Mouse (Mus musculus) left cerebral cortex, postnatal 14 days (tissue): Measurements from ENCODE around the gene Olfr987. TPM values are rescaled to one million over a fixed set of nuclear protein-coding genes. Genes with fewer than 3 reads are reported as not detected.
"Not testable (repeated sequence)": the region's sequence is repeated elsewhere in the genome, so short reads cannot be mapped to it uniquely, and the experiment has no call there.

Source experiments
- DNase-seq, 2 experiments: peaks; one replicate each; pipeline ENCODE4 v3.0.0; 2021 to 2022; ENCODE audit warnings: low spot score in 2 of 2, mixed read lengths in 1 of 2
- intact Hi-C: fragments of 180-260 bp; cut with DNase I; formaldehyde crosslinking; loops from one replicate; pipeline ENCODE4 v1.15.1; 2025
- long read RNA-seq, 2 experiments: library from polyadenylated mRNA; stranded (forward); transcript quantifications; one replicate each; pipeline ENCODE4 v2.0.0; 2021
- total RNA-seq, 2 experiments: library from RNA; stranded (reverse); gene quantifications; 2 replicates each; pipeline ENCODE4 v1.2.3; 2021

Olfr987 gene
- not detected for total RNA-seq
- long read RNA-seq, experiment 1 = 0 reads
- long read RNA-seq, experiment 2 = 0 reads

DNA sequence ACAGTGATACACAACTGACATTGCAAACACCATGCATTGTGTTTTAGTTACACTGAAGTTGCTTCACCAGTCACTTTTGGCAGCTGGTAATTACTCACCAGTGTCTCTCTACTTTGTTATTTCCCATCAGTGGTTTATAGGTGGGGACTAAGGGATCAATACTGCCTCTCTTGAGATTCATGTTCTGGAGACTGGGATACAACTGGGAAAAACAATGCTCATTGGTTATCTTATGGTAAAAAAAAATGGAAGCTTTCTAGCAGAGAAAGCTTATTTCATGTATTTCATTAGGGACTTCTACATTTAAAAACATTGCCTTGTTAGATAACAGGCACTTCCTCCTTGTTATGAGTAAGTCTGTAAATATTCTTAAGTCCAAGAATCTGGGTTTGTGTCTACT lies at the start of gene Olfr987:
TSS of gene Olfr987 (minus strand) at position 101 of the 400 bp plus-strand sequence.
- intact Hi-C loops, DNase-seq: not testable (repeated sequence)

- DNase-seq, intact Hi-C loops: not testable (repeated sequence)
These were observed 24.0 kb upstream of the Olfr987 start, which contains the start of gene Olfr988 for GRCm38 (mm10) chr2:85363127-85363526. Gene Olfr988 (minus strand): TSS chr2:85363227.

- no peak for DNase-seq
These were observed 857 bp upstream of the Olfr987 start for GRCm38 (mm10) chr2:85339972-85340371.

DNA sequence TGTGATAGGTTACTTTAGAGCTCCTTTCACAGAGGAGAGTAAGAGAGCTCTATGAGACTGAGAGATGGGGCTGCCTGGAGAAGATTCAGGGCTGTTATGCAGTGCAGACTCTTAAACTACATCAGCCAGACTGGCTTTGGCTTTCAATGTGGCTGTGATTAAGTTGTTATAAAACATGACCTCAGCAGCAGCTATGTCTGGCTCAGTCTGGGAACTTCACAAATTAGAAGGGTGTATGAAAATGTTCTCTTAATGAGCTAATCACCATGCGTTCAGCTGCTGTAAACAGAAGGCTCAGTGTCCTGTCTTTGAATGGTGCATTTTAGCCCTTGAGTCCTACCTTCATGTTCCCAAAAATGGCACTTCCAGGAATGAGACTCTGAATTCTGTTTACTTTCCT lies 20.0 kb downstream of the Olfr987 start:
- peak in 1 of 2 experiments; percentile 6 for DNase-seq
- intact Hi-C loops = no loop called here

More at GRCm38 (mm10) chr2:85339972-85340371, 857 bp upstream of the Olfr987 start:
- intact Hi-C loops = no loop called here

DNA sequence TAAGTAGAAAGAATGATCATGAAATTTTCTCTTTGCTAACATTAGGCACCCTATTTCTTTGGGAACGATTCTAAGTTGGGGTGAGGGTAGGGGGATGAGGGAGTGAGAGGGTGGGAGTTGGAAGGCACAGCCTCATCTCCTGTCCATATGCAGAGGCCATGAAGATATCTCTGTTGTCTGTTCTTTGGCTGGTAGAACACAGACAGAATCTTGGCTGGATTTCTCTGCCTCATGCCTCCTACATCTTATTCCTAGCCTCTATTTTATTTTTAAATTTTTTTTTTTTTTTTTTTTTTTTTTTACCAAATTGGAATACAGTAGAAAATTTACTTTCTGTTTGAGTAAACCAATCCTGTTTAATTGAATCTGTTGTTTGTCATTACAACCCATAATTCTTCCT lies 53.7 kb downstream of the Olfr987 start:
- DNase-seq = no peak
- intact Hi-C loops = loop anchor here (10.0 kb wide), 1 partner anchor 139 kb away; no protein-coding TSS in a partner anchor

DNA sequence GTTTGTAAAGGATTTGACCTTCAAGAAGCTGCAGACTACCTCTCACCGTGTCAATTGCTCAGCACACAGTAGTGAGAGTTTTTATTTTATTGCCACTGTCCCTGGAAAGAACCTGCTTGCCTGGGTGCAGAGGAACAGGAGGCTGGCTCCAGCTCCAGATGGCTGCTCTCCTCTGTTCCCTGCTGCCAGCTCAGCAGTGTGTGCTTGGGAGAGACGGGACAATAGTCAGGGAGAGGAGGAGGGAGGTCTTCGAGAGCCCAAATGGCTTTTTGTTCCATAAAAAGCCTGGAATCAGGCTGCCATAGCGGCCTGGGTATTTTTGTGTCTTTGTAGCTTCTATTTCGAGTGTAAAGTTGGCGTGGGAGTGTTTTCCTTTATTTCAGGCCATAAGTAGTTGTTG lies 54.5 kb downstream of the Olfr987 start:
- intact Hi-C loops = loop anchor here (10.0 kb wide), 1 partner anchor 140 kb away; no protein-coding TSS in a partner anchor

DNA sequence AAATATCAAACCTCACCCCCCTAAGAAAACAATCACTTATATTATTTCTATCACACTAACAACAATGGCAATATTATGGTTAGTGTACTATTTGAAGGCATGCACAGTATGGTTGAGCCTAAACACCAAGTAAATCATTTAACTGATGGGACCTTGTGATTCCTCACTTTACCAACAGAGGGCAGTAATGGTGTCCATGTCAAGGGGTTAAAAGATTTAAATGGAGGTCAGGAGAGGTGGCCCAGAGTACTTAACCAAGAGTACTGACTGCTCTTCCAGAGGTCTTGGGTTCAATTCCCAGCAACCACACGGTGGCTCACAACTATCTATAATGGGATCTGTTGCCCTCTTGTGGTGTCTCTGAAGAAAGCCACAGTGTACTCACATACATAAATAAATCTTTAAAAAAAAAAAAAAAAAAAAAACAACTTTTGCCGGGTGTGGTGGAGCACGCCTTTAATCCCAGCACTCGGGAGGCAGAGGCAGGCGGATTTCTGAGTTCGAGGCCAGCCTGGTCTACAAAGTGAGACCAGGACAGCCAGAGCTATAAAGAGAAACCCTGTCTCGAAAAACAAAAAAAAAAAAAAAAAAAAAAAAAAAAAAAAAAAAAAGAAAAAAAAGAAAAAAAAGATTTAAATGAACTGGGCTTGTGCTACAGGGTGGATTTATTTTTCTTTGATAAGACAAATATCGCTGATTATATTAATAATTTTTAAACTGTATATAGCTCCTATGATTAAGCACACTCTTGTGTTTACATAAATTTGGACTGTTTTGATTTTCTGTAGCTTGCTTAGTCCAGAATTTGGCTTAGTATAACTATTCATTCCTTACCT lies 55.3 kb downstream of the Olfr987 start:
- intact Hi-C loops = loop anchor here (10.0 kb wide), 1 partner anchor 141 kb away; no protein-coding TSS in a partner anchor

More for the DNA sequence above, 54.5 kb downstream of the Olfr987 start:
- peak; percentile 72 to 83 for DNase-seq

DNA sequence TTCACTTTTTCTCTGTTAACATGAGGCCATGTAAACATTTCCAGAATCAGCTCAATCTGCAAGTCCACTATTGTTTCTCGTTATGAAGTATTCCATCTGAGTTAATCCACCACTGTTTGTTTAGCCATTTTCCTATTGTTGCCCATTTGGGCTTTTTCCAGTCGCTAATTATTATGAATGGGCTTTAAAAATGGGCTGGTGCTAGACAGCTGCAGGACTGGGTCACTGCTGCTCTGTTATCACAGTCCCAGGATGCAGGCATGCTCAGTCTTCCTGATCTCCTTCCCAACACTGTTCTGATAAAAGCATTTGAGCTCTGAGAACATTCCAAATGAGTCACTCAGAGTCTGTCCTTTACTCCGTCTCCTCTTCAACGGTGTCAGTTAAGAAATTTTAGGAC lies 58.1 kb downstream of the Olfr987 start:
- no peak for DNase-seq
- intact Hi-C loops = loop anchor here (10.0 kb wide), 1 partner anchor 144 kb away; no protein-coding TSS in a partner anchor

More for the DNA sequence above, 55.3 kb downstream of the Olfr987 start:
- DNase-seq = no peak

Other genes starting within 250 kb of the Olfr987 start
- 10 to 100 TPM; 10.5 to 12.5 TPM for gene Aplnr, start 203.1 kb downstream of the Olfr987 start, total RNA-seq
- 10 to 100 TPM; 35.6 to 44.1 TPM for gene Lrrc55, start 142.1 kb downstream of the Olfr987 start, total RNA-seq
- not detected for gene Olfr988, start 23.9 kb upstream of the Olfr987 start, total RNA-seq
- not detected for gene Olfr992, start 70.2 kb upstream of the Olfr987 start, total RNA-seq
- gene Olfr993, start 75.6 kb upstream of the Olfr987 start, total RNA-seq = not detected
- gene Olfr994, start 97.1 kb upstream of the Olfr987 start, total RNA-seq = not detected
- gene Olfr995, start 104.3 kb upstream of the Olfr987 start, total RNA-seq = not detected
- gene 4833423E24Rik, start 179.7 kb upstream of the Olfr987 start, total RNA-seq = under 1 TPM in 1 of 2 experiments, not detected in 1; 0.19 TPM
- not detected for gene Olfr996, start 239.9 kb upstream of the Olfr987 start, total RNA-seq
- gene Olfr998, start 249.6 kb upstream of the Olfr987 start, total RNA-seq = not detected